Mouse (Mus musculus) embryonic facial prominence, embryonic 12.5 days (tissue): ENCODE measurements around the gene Kif3a. TPM values are rescaled to one million over a fixed set of nuclear protein-coding genes. Genes with fewer than 3 reads are reported as not detected.
"Not testable (repeated sequence)": the region's sequence is repeated elsewhere in the genome, so short reads cannot be mapped to it uniquely, and the experiment has no call there.

Source experiments
- ATAC-seq: fragments of 200-750 bp; cut with Nextera tagmentation; 2 replicates; pipeline ENCODE4 v1.8.0; 2017; ENCODE audit not compliant: insufficient number of reproducible peaks, insufficient read depth, low FRiP score, low TSS enrichment
- H3K27ac ChIP-seq: fragments of 300-500 bp; sonication (generic); 2 replicates; pipeline ENCODE4 v1.5.1; 2016; ENCODE audit warnings: mild to moderate bottlenecking
- H3K27me3 ChIP-seq: fragments of 300-500 bp; sonication (generic); 2 replicates; pipeline ENCODE4 v1.6.1; 2016; ENCODE audit warnings: mild to moderate bottlenecking, moderate library complexity
- H3K36me3 ChIP-seq: fragments of 300-500 bp; sonication (generic); 2 replicates; pipeline ENCODE4 v1.6.1; 2016; ENCODE audit warnings: mild to moderate bottlenecking
- H3K4me1 ChIP-seq: fragments of 300-500 bp; sonication (generic); 2 replicates; pipeline ENCODE4 v1.6.1; 2016
- H3K4me2 ChIP-seq: fragments of 300-500 bp; sonication (generic); replicated peaks from 2 replicates; pipeline ENCODE4 v1.6.1; 2016; ENCODE audit warnings: mild to moderate bottlenecking, moderate library complexity
- H3K4me3 ChIP-seq: fragments of 300-500 bp; sonication (generic); 2 replicates; pipeline ENCODE4 v1.5.1; 2016; ENCODE audit warnings: mild to moderate bottlenecking
- H3K9ac ChIP-seq: fragments of 300-500 bp; sonication (generic); 2 replicates; pipeline ENCODE4 v1.6.1; 2016; ENCODE audit warnings: mild to moderate bottlenecking, moderate library complexity
- H3K9me3 ChIP-seq: fragments of 300-500 bp; sonication (generic); 2 replicates; pipeline ENCODE4 v1.6.1; 2016; ENCODE audit warnings: mild to moderate bottlenecking, moderate library complexity
- WGBS: fragments of 180-500 bp; shearing (Covaris S2); methylation state at CpG from one replicate; pipeline ENCODE4 v1.1.7; 2016; 5-methylcytosine and 5-hydroxymethylcytosine counted together
- polyA plus RNA-seq: library from polyadenylated mRNA; unstranded; fragments of >200 nt; fragmentation: Nextera tagmentation; extraction: Ambion mirVana; gene quantifications from 2 replicates; pipeline ENCODE4 v1.2.1, GENCODE M21; 2016

Gene Kif3a
- polyA plus RNA-seq, 1 experiment from 2014 or later = 101 TPM

- 87% methylated on average over 19 of the region's 19 CpGs for WGBS
- H3K4me2 ChIP-seq = no peak overlapping the region
- H3K4me1 ChIP-seq = no peaks in the 10 kb centered on the region
- ATAC-seq = no peak
- H3K27me3 ChIP-seq = no peaks in the 10 kb centered on the region
- H3K4me3 ChIP-seq = no peak overlapping the region
- H3K9ac ChIP-seq = no peak overlapping the region
- H3K9me3 ChIP-seq = no peaks in the 10 kb centered on the region
- H3K36me3 ChIP-seq = no peaks in the 10 kb centered on the region
- no peak overlapping the region for H3K27ac ChIP-seq
Measured at GRCm38 (mm10) chr11:53548036-53548605, 19.1 kb upstream of the Kif3a start.

- Histone ChIP-seq H3K27me3 (no peaks in the 10 kb centered on the region), H3K9ac (no peak overlapping the region), H3K9me3 (no peaks in the 10 kb centered on the region), H3K27ac (no peak overlapping the region), H3K4me3 (no peak overlapping the region), H3K36me3 (no peaks in the 10 kb centered on the region), H3K4me1 (no peaks in the 10 kb centered on the region), H3K4me2 (no peak overlapping the region)
- no peak for ATAC-seq
- WGBS = 75% methylated on average over 1 of the region's 1 CpGs
Measured at GRCm38 (mm10) chr11:53550714-53551113, 16.5 kb upstream of the Kif3a start.

- H3K4me3 ChIP-seq = no peak overlapping the region
- H3K27me3 ChIP-seq = no peaks in the 10 kb centered on the region
- no peak overlapping the region for H3K4me2 ChIP-seq
- no peaks in the 10 kb centered on the region for H3K4me1 ChIP-seq
- no peak for ATAC-seq
- H3K9ac ChIP-seq = no peak overlapping the region
- WGBS = 69% methylated on average over 12 of the region's 12 CpGs
- H3K27ac ChIP-seq = no peak overlapping the region
- H3K9me3 ChIP-seq = no peaks in the 10 kb centered on the region
- no peaks in the 10 kb centered on the region for H3K36me3 ChIP-seq
Measured at GRCm38 (mm10) chr11:53551754-53552153, 15.4 kb upstream of the Kif3a start.

GRCm38 (mm10) chr11:53556529-53556928 is 10.7 kb upstream of the Kif3a start:
- H3K36me3 ChIP-seq, H3K9me3 ChIP-seq, H3K4me1 ChIP-seq, ATAC-seq, H3K4me2 ChIP-seq, H3K27ac ChIP-seq, H3K4me3 ChIP-seq, H3K9ac ChIP-seq, H3K27me3 ChIP-seq: not testable (repeated sequence)
- WGBS = 93% methylated on average over 9 of the region's 20 CpGs

GRCm38 (mm10) chr11:53557992-53558391 is 9.2 kb upstream of the Kif3a start:
- H3K9me3 ChIP-seq, ATAC-seq, H3K4me1 ChIP-seq, H3K9ac ChIP-seq, H3K4me3 ChIP-seq, H3K4me2 ChIP-seq, H3K27ac ChIP-seq, H3K36me3 ChIP-seq, H3K27me3 ChIP-seq: not testable (repeated sequence)
- WGBS = 86% methylated on average over 2 of the region's 3 CpGs

GRCm38 (mm10) chr11:53559980-53560379 is 7.2 kb upstream of the Kif3a start:
- H3K9ac ChIP-seq, H3K4me1 ChIP-seq, H3K4me2 ChIP-seq, H3K27me3 ChIP-seq, H3K9me3 ChIP-seq, H3K27ac ChIP-seq, H3K36me3 ChIP-seq, H3K4me3 ChIP-seq, ATAC-seq: not testable (repeated sequence)
- 82% methylated on average over 2 of the region's 3 CpGs for WGBS

DNA sequence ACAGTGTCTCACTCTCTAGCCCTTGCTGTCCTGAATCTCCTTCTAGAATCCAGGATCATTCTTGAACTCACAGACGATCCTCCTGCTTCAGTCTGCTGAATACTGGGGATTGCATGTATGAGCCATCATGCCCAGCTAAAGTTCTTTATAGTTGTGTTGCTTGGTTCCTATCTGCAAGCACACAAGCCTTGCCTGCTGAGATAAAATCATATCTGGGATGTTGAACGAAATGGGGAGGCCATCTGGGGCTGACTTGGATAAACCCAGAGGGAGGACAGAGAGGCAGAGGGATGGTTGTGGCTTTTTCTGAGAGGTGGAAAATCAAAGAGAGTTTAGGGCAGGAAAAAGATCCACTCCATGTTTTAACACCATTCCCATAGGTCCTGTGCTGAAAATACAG is 5.2 kb upstream of the Kif3a start:
- no peak for ATAC-seq

DNA sequence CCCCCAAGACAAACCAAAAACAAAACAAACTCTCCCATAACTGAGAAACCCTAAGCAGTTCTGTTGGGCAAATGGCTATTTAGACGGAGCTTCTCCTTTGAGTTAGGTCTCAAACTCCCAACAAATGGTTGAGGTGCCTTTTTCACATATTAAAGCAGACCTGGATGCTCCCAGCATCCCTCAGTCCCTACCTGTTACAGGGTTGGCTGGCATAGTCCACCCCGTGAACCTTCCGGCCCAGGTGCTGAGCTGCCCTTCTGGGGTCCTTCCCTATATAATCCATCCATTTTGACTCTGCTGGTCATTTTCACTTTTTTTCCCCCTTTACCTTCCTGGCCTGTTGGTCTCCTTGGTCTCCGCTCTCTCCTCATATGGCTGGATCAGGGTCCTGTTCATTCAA is 533 bp upstream of the Kif3a start:
- Histone ChIP-seq H3K4me3 (peak overlapping the region; percentile 91), H3K27me3 (no peaks in the 10 kb centered on the region), H3K4me2 (peak overlapping the region; percentile 62), H3K36me3 (no peaks in the 10 kb centered on the region), H3K9me3 (0 out of 2 replicates have a peak, but pooled peaks cover 5% of the 10 kb centered on the region), H3K4me1 (peaks cover 10% of the 10 kb centered on the region; the same call in 1 of the 2 replicates), H3K9ac (peak overlapping the region; percentile 82; the same call in 1 of the 2 replicates), H3K27ac (peak overlapping the region; percentile 73; the same call in 1 of the 2 replicates)
- 92% methylated on average over 4 of the region's 4 CpGs for WGBS
- ATAC-seq = no peak

More for the DNA sequence above, 5.2 kb upstream of the Kif3a start:
- 75% methylated on average over 2 of the region's 2 CpGs for WGBS
- no peak overlapping the region for H3K4me2 ChIP-seq
- no peak overlapping the region for H3K4me3 ChIP-seq
- no peaks in the 10 kb centered on the region for H3K27me3 ChIP-seq
- H3K36me3 ChIP-seq = no peaks in the 10 kb centered on the region
- H3K4me1 ChIP-seq = 0 out of 2 replicates have a peak, but pooled peaks cover 4% of the 10 kb centered on the region
- 0 out of 2 replicates have a peak, but pooled peaks cover 5% of the 10 kb centered on the region for H3K9me3 ChIP-seq
- H3K27ac ChIP-seq = no peak overlapping the region
- H3K9ac ChIP-seq = no peak overlapping the region

DNA sequence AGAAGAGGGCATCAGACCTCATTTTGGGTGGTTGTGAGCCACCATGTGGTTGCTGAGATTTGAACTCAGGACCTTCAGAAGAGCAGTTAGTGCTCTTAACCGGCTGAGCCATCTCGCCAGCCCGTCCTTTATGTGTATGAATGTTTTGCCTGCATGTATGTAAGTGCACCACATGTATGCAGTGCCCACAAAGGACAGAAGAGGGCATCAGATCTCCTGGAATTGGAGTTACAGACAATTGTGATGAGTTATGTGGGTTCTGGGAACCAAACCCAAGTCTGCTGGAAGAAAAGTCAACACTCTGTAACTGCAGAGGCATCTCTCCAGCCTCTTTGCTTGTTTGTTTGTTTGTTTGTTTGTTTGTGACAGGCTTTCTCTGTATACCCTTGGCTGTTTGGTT is 13.4 kb downstream of the Kif3a start:
- no peaks in the 10 kb centered on the region for H3K9me3 ChIP-seq
- H3K4me3 ChIP-seq = no peak overlapping the region
- H3K4me1 ChIP-seq = no peaks in the 10 kb centered on the region
- 90% methylated on average over 3 of the region's 3 CpGs for WGBS
- H3K4me2 ChIP-seq = no peak overlapping the region
- H3K36me3 ChIP-seq = peaks cover 54% of the 10 kb centered on the region
- no peaks in the 10 kb centered on the region for H3K27me3 ChIP-seq
- no peak for ATAC-seq
- no peak overlapping the region for H3K9ac ChIP-seq
- H3K27ac ChIP-seq = no peak overlapping the region

- WGBS = 85% methylated on average over 10 of the region's 10 CpGs
Measured at GRCm38 (mm10) chr11:53583151-53583550, 16.0 kb downstream of the Kif3a start.

DNA sequence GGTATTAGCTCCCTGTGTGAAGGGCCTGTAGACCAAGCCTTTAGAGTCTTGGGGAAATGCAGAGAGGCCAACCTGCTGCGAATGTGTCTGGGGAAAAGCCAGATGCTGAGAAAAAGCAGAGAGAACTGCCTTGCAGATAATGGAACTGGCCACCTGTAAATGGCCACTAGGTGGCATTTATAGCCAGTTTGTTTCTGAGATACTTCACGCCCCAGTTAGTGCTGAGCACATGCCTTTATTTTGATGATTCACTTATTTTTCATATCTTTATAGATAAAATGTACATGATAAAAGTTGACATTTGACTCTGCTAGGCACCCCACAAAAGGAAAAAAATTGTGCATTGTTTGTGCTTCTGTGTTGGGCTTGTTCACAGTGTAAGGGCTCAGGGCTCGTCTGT is 17.7 kb downstream of the Kif3a start:
- Histone ChIP-seq H3K4me1 (no peaks in the 10 kb centered on the region), H3K27ac (no peak overlapping the region), H3K4me2 (no peak overlapping the region), H3K4me3 (no peak overlapping the region), H3K27me3 (no peaks in the 10 kb centered on the region), H3K9me3 (no peaks in the 10 kb centered on the region), H3K36me3 (peaks cover 75% of the 10 kb centered on the region), H3K9ac (no peak overlapping the region)
- no peak for ATAC-seq
- 68% methylated on average over 3 of the region's 3 CpGs for WGBS

More at GRCm38 (mm10) chr11:53583151-53583550, 16.0 kb downstream of the Kif3a start:
- Histone ChIP-seq H3K9ac (no peak overlapping the region), H3K4me3 (no peak overlapping the region), H3K4me2 (no peak overlapping the region), H3K9me3 (no peaks in the 10 kb centered on the region), H3K27ac (no peak overlapping the region), H3K27me3 (no peaks in the 10 kb centered on the region), H3K36me3 (peaks cover 69% of the 10 kb centered on the region), H3K4me1 (no peaks in the 10 kb centered on the region)
- no peak for ATAC-seq

GRCm38 (mm10) chr11:53585510-53585909 is 18.3 kb downstream of the Kif3a start:
- H3K4me1 ChIP-seq = no peaks in the 10 kb centered on the region
- H3K27ac ChIP-seq = no peak overlapping the region
- H3K36me3 ChIP-seq = peaks cover 70% of the 10 kb centered on the region
- no peak overlapping the region for H3K4me2 ChIP-seq
- H3K9me3 ChIP-seq = no peaks in the 10 kb centered on the region
- H3K9ac ChIP-seq = no peak overlapping the region
- no peak overlapping the region for H3K4me3 ChIP-seq
- H3K27me3 ChIP-seq = no peaks in the 10 kb centered on the region
- ATAC-seq = no peak
- WGBS = 95% methylated on average over 6 of the region's 6 CpGs
